Comparison of ENCODE assay signal across 8 mouse cellular contexts in the genomic region with DNA sequence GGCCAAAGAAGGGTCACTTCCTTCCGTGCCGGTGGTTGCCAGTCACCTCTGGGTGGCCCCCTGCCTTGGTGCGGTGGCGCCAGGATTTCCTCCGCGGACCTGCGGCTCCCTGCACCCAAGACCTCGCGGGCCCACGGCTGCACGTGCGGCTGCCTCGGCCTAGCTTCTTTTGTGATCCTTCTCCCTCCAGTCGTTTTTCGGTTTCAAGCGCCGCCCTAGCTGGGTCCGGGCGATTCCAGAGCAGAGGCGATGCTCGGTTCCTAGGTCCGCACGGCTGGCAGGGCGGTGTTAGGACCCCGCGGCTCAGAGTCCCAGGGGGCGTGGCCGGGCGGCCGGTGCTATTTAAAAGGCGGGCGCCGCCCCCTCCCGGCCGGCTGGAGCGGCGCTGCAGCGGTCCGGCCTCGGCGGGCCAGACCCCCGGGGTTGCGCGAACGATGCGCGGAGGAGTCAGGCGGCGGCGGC. TPM values are rescaled to one million over a fixed set of nuclear protein-coding genes. Genes with fewer than 3 reads are reported as not detected.
DNase-seq lines count a peak whose midpoint lies in the region; ATAC-seq and TF ChIP-seq lines count a peak whose summit lies in the region.

No protein-coding gene starts in this region.

- peak overlapping the region; percentile 64 for H3K9ac ChIP-seq in forebrain, embryonic 13.5 days
- peak overlapping the region; percentile 54 for H3K9ac ChIP-seq in lung, embryonic 14.5 days

- TF ChIP-seq POLR2A in brain, embryonic 14.5 days (IDR thresholded peaks at IDR 0.05; ENCODE audit: borderline replicate concordance, extremely low read depth, insufficient read depth, insufficient read length, poor library complexity, severe bottlenecking): no peak
- no peak for TF ChIP-seq POLR2A in olfactory bulb, adult 2 months (IDR thresholded peaks at IDR 0.05; ENCODE audit: insufficient read depth, low read depth, low read length)

- H3K27ac ChIP-seq in forebrain, embryonic 13.5 days: no peak overlapping the region
- no peak overlapping the region for H3K27ac ChIP-seq in lung, embryonic 14.5 days (ENCODE audit: low read depth)
- no peak overlapping the region for H3K27ac ChIP-seq in olfactory bulb, adult 2 months (ENCODE audit: insufficient read depth, low read depth, low read length)

- peak; percentile 32 to 40 for DNase-seq in CD8-positive naive resting alpha-beta T cell, adult 2 months (ENCODE audit: low read depth in 2 of 2, low spot score in 2 of 2)
- DNase-seq in brain, embryonic 14.5 days (ENCODE audit: low read depth): peak; percentile 84
- DNase-seq in heart, postnatal 25 days (ENCODE audit: low spot score): peak; percentile 72
- DNase-seq in kidney, postnatal 4 days: peak; percentile 91 to 94
- DNase-seq in lung, embryonic 14.5 days: peak; percentile 92
- DNase-seq in testis, postnatal 14 days (ENCODE audit: low spot score): peak; percentile 78

- intact Hi-C loops in heart, postnatal 25 days (cut with DNase I): loop anchor here (2.0 to 5.0 kb wide), 2 partner anchors 33 to 53 kb away; no protein-coding TSS in a partner anchor

- H3K36me3 ChIP-seq in forebrain, embryonic 13.5 days (ENCODE audit: poor library complexity, severe bottlenecking): no peaks in the 10 kb centered on the region
- H3K36me3 ChIP-seq in lung, embryonic 14.5 days (ENCODE audit: insufficient read depth): no peaks in the 10 kb centered on the region

- TF ChIP-seq CTCF in brain, embryonic 14.5 days (IDR thresholded peaks at IDR 0.05; ENCODE audit: borderline replicate concordance, extremely low read depth, insufficient read depth, insufficient read length): no peak
- no peak for TF ChIP-seq CTCF in lung, embryonic 14.5 days (IDR thresholded peaks at IDR 0.05; ENCODE audit: low read depth)
- TF ChIP-seq CTCF in olfactory bulb, adult 2 months (IDR thresholded peaks at IDR 0.05; ENCODE audit: insufficient read depth, low read depth, low read length): no peak

- peaks cover 34% of the 10 kb centered on the region for H3K27me3 ChIP-seq in forebrain, embryonic 13.5 days
- no peaks in the 10 kb centered on the region for H3K27me3 ChIP-seq in lung, embryonic 14.5 days (ENCODE audit: insufficient read depth, low read length)

- peak; percentile 89 for ATAC-seq in forebrain, embryonic 13.5 days
- ATAC-seq in lung, embryonic 14.5 days (ENCODE audit: insufficient read depth): peak; percentile 85

- H3K4me1 ChIP-seq in forebrain, embryonic 13.5 days: peaks cover 19% of the 10 kb centered on the region
- peaks cover 17% of the 10 kb centered on the region for H3K4me1 ChIP-seq in lung, embryonic 14.5 days (ENCODE audit: insufficient read depth)
- peaks cover 44% of the 10 kb centered on the region for H3K4me1 ChIP-seq in olfactory bulb, adult 2 months (ENCODE audit: control insufficient read depth, insufficient read depth, low read length)

- no peaks in the 10 kb centered on the region for H3K9me3 ChIP-seq in forebrain, embryonic 13.5 days (replicated peaks)
- H3K9me3 ChIP-seq in lung, embryonic 14.5 days (ENCODE audit: low read depth, low read length): no peaks in the 10 kb centered on the region

- WGBS in forebrain, embryonic 13.5 days: under 1% methylated on average over 49 of the region's 50 CpGs
- under 1% methylated on average over 50 of the region's 50 CpGs for WGBS in lung, embryonic 14.5 days
- under 1% methylated on average over 49 of the region's 50 CpGs for WGBS in olfactory bulb, adult 2 months

- H3K4me2 ChIP-seq in forebrain, embryonic 13.5 days: peak overlapping the region; percentile 87
- H3K4me2 ChIP-seq in lung, embryonic 14.5 days: peak overlapping the region; percentile 87

- peak overlapping the region; percentile 51 for H3K4me3 ChIP-seq in forebrain, embryonic 13.5 days
- peak overlapping the region; percentile 47 for H3K4me3 ChIP-seq in lung, embryonic 14.5 days (ENCODE audit: low read depth, low read length)
- peak overlapping the region; percentile 57 for H3K4me3 ChIP-seq in olfactory bulb, adult 2 months (ENCODE audit: insufficient read depth, low read depth, low read length)

RNA-seq across cellular contexts. Expression of a gene that starts 0.6 kb away (rescaled TPM):
- 3.8 and 6.7 TPM in 2 replicates for polyA plus RNA-seq in brain, embryonic 14.5 days (2012; rRNA removed)
- 1.8 and 2.1 TPM in 2 replicates for polyA plus RNA-seq in forebrain, embryonic 13.5 days (2015; fragmentation: Nextera tagmentation; extraction: Ambion mirVana)
- 10 to 100 TPM; 10.7 to 11.4 TPM for total RNA-seq in heart, postnatal 25 days (2021)
- 7.2 and 7.3 TPM in 2 replicates for polyA plus RNA-seq in lung, embryonic 14.5 days (2014; fragmentation: Nextera tagmentation; extraction: Ambion mirVana)
- not detected in 2 replicates for polyA plus RNA-seq in olfactory bulb, adult 2 months (2012; ENCODE audit: insufficient read depth, insufficient read length, low replicate concordance, missing spikeins)

RNA-seq across cellular contexts. Expression of a gene that starts 49.4 kb away (rescaled TPM):
- 0.11 TPM in 1 of 2 replicates, not detected in the other for polyA plus RNA-seq in brain, embryonic 14.5 days (2012; rRNA removed)
- not detected in 2 replicates for polyA plus RNA-seq in forebrain, embryonic 13.5 days (2015; fragmentation: Nextera tagmentation; extraction: Ambion mirVana)
- under 1 TPM in 1 of 2 experiments, not detected in 1; 0.08 TPM for total RNA-seq in heart, postnatal 25 days (2021)
- not detected in 2 replicates for polyA plus RNA-seq in lung, embryonic 14.5 days (2014; fragmentation: Nextera tagmentation; extraction: Ambion mirVana)
- polyA plus RNA-seq in olfactory bulb, adult 2 months (2012; ENCODE audit: insufficient read depth, insufficient read length, low replicate concordance, missing spikeins): not detected in 2 replicates

Comparison
In these comparisons a context has a peak if more than half of its experiments do, and no peak if none do; other contexts are left out.
1. DNase-seq: peak in every context shown above with its lines; median percentile 92 in kidney, postnatal 4 days; 92 in lung, embryonic 14.5 days; 84 in brain, embryonic 14.5 days; 78 in testis, postnatal 14 days; 72 in heart, postnatal 25 days; 36 in CD8-positive naive resting alpha-beta T cell, adult 2 months.